Mouse (Mus musculus) heart, postnatal 0 days (tissue): Measurements from ENCODE around the gene Tmem181a.
"Not testable (repeated sequence)": the region's sequence is repeated elsewhere in the genome, so short reads cannot be mapped to it uniquely, and the experiment has no call there.

ENCODE experiments used
- CTCF ChIP-seq: IDR thresholded peaks from 2 replicates; pipeline ENCODE4 v1.5.1; 2016; ENCODE audit warnings: antibody characterized with exemption, control low read depth, low read depth
- EP300 ChIP-seq: IDR thresholded peaks from 2 replicates; pipeline ENCODE4 v1.6.1; 2016; ENCODE audit warnings: antibody characterized with exemption, low read depth

- not testable (repeated sequence) for TF ChIP-seq CTCF, EP300
These were observed 23.1 kb downstream of the Tmem181a start for GRCm38 (mm10) chr17:6279772-6280171.
